Mouse (Mus musculus) kidney, adult 2 months (tissue): ENCODE data around the gene Zfp276. TPM values are rescaled to one million over a fixed set of nuclear protein-coding genes. Genes with fewer than 3 reads are reported as not detected.

Experiments
- DNase-seq: peaks from one replicate; pipeline ENCODE4 v3.0.0; 2021
- H3K27ac ChIP-seq: fragments of 200-500 bp; 2 replicates; pipeline ENCODE4 v1.5.1; 2012; ENCODE audit warnings: low read depth, low read length, control low read depth, inconsistent platforms; ENCODE audit not compliant: insufficient read depth
- H3K27me3 ChIP-seq: fragments of 200-500 bp; replicated peaks from 2 replicates; pipeline ENCODE4 v1.6.1; 2012; ENCODE audit warnings: mild to moderate bottlenecking, moderate library complexity, low read length, inconsistent platforms; ENCODE audit not compliant: control insufficient read depth, insufficient read depth
- H3K36me3 ChIP-seq: fragments of 200-500 bp; 2 replicates; pipeline ENCODE4 v1.6.1; 2012; ENCODE audit warnings: mild to moderate bottlenecking, moderate library complexity, low read length, inconsistent platforms; ENCODE audit not compliant: control insufficient read depth, insufficient read depth
- H3K4me1 ChIP-seq: fragments of 200-500 bp; 2 replicates; pipeline ENCODE4 v1.6.1; 2011; ENCODE audit warnings: low read length; ENCODE audit not compliant: control insufficient read depth, insufficient read depth
- H3K4me3 ChIP-seq: fragments of 200-500 bp; 2 replicates; pipeline ENCODE4 v1.5.1; 2011; ENCODE audit warnings: mild to moderate bottlenecking, low read depth, low read length, control low read depth; ENCODE audit not compliant: insufficient read depth
- CTCF ChIP-seq: fragments of 200-500 bp; conservative IDR thresholded peaks from 2 replicates; pipeline ENCODE4 v1.5.1; 2011; ENCODE audit warnings: low read depth, mild to moderate bottlenecking, control low read depth, low read length, moderate library complexity, mixed read lengths; ENCODE audit not compliant: insufficient read depth, insufficient read length
- POLR2A ChIP-seq: fragments of 200-500 bp; IDR thresholded peaks from one replicate; pipeline ENCODE4 v1.6.1; 2011; ENCODE audit warnings: low read depth, low read length, control low read depth
- WGBS: fragments of 180-500 bp; shearing (Covaris S2); methylation state at CpG from one replicate; pipeline ENCODE4 v1.1.7; 2018; 5-methylcytosine and 5-hydroxymethylcytosine counted together
- polyA plus RNA-seq: library from polyadenylated mRNA; depleted of rRNA; stranded (reverse); fragments of >200 nt; gene quantifications from 2 replicates; pipeline ENCODE4 v1.2.3, GENCODE M21; 2012; rRNA removed

Zfp276 gene
- 22.4 and 29.9 TPM in 2 replicates for polyA plus RNA-seq

DNA sequence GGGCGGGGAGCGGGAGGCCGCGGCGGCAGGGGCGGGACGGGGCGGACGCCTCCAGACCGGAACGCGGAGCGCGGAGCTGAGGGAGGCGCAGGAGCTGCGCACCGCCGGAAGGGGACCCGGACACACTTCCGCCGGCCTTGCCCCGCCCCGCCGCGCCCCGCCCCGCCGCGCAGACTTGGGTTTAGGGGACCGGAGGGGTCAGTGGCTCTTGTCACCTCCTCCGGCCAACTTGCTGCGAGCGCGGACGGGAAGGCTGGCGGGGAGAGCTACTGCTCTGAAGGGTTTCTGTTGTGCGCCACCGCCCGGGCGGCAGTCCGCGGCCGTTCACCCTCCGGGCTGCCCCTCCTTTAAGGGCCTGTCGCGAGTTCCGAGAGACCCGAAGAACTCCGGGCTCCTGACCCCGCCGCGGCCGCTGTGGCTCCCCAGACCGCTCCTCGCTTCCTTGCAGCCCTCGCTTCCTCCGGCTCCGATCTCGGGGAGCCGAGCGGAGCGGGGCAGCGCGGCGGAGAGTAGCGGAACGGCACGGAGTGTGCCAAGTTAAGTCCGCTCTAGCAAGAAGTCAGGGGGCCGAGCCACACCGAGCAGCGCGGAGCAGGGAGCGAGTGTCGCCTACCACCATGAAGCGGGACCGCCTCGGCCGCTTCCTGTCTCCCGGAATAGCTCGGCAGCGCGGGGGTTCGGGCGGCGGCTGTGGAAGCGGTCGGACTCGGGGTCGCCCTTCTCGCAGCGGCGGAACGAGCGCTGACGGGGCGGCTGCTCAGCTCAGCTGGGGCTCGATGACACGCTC, at the start of gene Zfp276, which contains the start of gene Vps9d1:
Gene Zfp276, plus strand, starts transcription at position 97 of the 787 bp plus-strand sequence.
Gene Vps9d1, minus strand, starts transcription at position 250 of the 787 bp plus-strand sequence.
- H3K4me1 ChIP-seq, result peaks cover 10% of the 10 kb centered on the region; the same call in 1 of the 2 replicates
- under 1% methylated on average over 99 of the region's 99 CpGs for WGBS
- peak; percentile 91 for DNase-seq
- H3K36me3 ChIP-seq, result no peaks in the 10 kb centered on the region; the same call in 1 of the 2 replicates
- peak within 1 kb of the TSS; percentile 97 for H3K4me3 ChIP-seq
- no peaks in the 10 kb centered on the region for H3K27me3 ChIP-seq
- peak within 1 kb of the TSS; percentile 88 for H3K27ac ChIP-seq
- TF ChIP-seq POLR2A (no peak), CTCF (no peak)

- WGBS, result 11% methylated on average over 10 of the region's 10 CpGs
- no peak for TF ChIP-seq POLR2A
- TF ChIP-seq CTCF, result no peak
- Histone ChIP-seq H3K36me3 (no peaks in the 10 kb centered on the region; the same call in none of the 2 replicates), H3K4me3 (peak overlapping the region; percentile 86), H3K27ac (peak overlapping the region; percentile 52; the same call in 1 of the 2 replicates), H3K27me3 (no peaks in the 10 kb centered on the region), H3K4me1 (peaks cover 12% of the 10 kb centered on the region; the same call in 1 of the 2 replicates)
- DNase-seq, result no peak
Observed at GRCm38 (mm10) chr8:123211876-123212275, 42.1 kb upstream of the Zfp276 start.

DNA sequence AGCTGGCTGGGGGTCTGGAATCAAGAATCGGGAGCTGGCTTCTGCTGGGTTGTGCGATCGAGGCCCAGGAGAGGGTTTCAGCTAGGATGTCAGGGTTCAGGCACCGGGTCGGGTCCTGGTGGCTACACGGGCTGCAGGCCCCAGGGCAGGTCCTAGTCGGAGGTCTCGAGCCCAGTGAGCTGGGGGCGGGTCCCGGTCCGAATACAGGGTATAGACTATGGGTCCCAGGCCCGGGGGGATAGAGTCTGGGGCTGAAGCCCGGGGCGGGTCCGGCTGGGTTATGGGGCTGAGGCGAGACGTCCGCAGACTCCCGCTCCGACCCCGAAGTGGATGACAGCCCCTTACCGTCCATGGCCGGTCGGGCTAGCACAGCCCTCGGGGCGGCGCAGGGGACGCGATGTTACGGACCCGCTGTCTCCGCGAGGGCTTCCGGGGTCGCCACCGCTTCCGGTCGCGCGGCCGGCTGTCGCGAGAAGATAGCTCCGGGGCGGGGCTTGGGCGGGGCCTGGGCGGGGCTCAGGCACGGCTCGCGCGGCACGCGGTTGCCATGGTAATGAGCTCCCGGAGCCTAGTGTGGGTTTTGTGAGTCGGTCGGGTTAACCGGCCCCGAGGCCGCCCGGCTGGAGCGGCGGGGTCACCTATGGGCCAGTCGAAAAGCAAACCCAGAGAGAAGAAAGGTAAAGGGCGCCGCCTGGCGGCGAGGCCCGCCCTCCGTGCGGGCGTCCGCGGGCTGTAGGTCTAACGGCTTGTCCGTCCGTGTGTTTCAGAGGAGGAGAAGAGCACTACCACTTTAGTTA, 41.5 kb upstream of the Zfp276 start, which contains the start of the genes Chmp1a and Spata33:
Gene Chmp1a, minus strand, starts transcription at position 443 of the 797 bp plus-strand sequence.
Gene Spata33, plus strand, starts transcription at position 512 of the 797 bp plus-strand sequence.
- Histone ChIP-seq H3K27me3 (no peaks in the 10 kb centered on the region), H3K4me1 (peaks cover 12% of the 10 kb centered on the region; the same call in 1 of the 2 replicates), H3K27ac (peak within 1 kb of the TSS; percentile 52), H3K36me3 (no peaks in the 10 kb centered on the region; the same call in 1 of the 2 replicates), H3K4me3 (peak within 1 kb of the TSS; percentile 86)
- TF ChIP-seq POLR2A, result peak; percentile 75
- peak; percentile 63 for TF ChIP-seq CTCF
- WGBS, result under 1% methylated on average over 76 of the region's 76 CpGs
- DNase-seq, result peak; percentile 98

- Histone ChIP-seq H3K4me1 (peaks cover 12% of the 10 kb centered on the region; the same call in 1 of the 2 replicates), H3K27ac (peak overlapping the region; percentile 21; the same call in 1 of the 2 replicates), H3K4me3 (peak overlapping the region; percentile 63), H3K27me3 (no peaks in the 10 kb centered on the region), H3K36me3 (no peaks in the 10 kb centered on the region; the same call in 1 of the 2 replicates)
- no peak for DNase-seq
- TF ChIP-seq POLR2A, result no peak
- TF ChIP-seq CTCF, result no peak
- 9% methylated on average over 22 of the region's 22 CpGs for WGBS
Observed at GRCm38 (mm10) chr8:123213118-123213772, 40.8 kb upstream of the Zfp276 start.

DNA sequence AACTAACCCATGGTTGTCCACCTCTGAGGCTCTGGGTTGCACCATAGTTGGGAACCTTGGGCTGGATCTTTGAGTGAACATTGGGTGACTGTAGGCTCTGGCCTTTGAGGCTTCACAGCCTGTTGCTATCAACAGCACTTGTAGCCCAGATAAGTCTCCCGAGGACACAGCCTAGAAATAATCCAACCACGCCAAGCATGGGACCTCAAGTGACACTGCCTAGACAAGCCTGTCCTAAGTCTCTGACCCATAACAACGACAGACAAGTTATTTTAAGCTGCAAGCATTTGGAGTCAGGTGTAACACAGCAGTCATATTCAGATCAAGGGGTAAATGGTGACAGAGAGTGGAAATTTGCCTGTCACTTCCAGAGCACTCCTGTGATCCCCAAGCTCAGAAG, 38.6 kb upstream of the Zfp276 start:
- H3K27ac ChIP-seq, result no peak overlapping the region
- no peaks in the 10 kb centered on the region for H3K36me3 ChIP-seq
- no peak for DNase-seq
- peaks cover 12% of the 10 kb centered on the region; the same call in 1 of the 2 replicates for H3K4me1 ChIP-seq
- no peaks in the 10 kb centered on the region for H3K27me3 ChIP-seq
- no peak for TF ChIP-seq POLR2A
- TF ChIP-seq CTCF, result no peak
- 64% methylated on average over 3 of the region's 3 CpGs for WGBS
- H3K4me3 ChIP-seq, result no peak overlapping the region

GRCm38 (mm10) chr8:123220917-123221316, 33.1 kb upstream of the Zfp276 start:
- TF ChIP-seq CTCF, result no peak
- TF ChIP-seq POLR2A, result no peak
- 34% methylated on average over 1 of the region's 1 CpGs for WGBS
- H3K27me3 ChIP-seq, result no peaks in the 10 kb centered on the region
- DNase-seq, result no peak
- H3K27ac ChIP-seq, result no peak overlapping the region
- no peaks in the 10 kb centered on the region for H3K36me3 ChIP-seq
- H3K4me3 ChIP-seq, result no peak overlapping the region
- peaks cover 8% of the 10 kb centered on the region; the same call in 1 of the 2 replicates for H3K4me1 ChIP-seq
